Mouse (Mus musculus): ENCODE results near the gene Slc36a1. TPM values are rescaled to one million over a fixed set of nuclear protein-coding genes. Genes with fewer than 3 reads are reported as not detected.

Gene Slc36a1
- 10 to 100 TPM; 17.8 to 18.4 TPM for total RNA-seq (2021)
- long read RNA-seq, experiment 1, full-length matches to known transcripts = 2 of 7 reads
- long read RNA-seq, experiment 1, partial matches to known transcripts = 1 of 7 reads
- long read RNA-seq, experiment 1, other reads (novel, unspliced or antisense) = 4 of 7 reads
- long read RNA-seq, experiment 2, partial matches to known transcripts = 1 of 10 reads
- long read RNA-seq, experiment 2, other reads (novel, unspliced or antisense) = 9 of 10 reads

DNA sequence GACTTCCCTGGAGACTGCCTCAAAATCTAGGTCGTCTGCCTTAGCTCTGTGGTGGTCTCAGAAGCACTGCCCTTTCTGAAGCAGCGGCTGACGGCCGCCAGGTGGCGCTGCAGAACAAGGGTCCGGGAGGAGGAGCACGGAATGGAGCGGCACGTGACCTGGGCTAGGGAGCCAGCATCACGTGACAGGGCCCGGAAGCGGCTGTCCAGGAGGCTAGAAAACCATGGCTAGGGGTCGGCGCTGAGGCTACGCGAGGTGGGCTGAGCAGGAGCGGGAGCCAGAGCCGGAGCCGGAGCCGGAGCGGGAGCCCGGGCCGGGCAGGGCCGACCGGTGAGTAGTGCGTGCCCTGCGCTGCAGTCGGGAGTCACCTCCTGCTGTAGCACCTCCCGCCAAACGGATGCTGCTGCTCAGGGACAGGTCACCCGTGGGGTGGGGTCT lies at the start of gene Slc36a1:
TSS of gene Slc36a1 (plus strand) at position 192 of the 438 bp plus-strand sequence.
- peak; percentile 98 to 99 for DNase-seq (ENCODE audit: low spot score in 2 of 2)

DNA sequence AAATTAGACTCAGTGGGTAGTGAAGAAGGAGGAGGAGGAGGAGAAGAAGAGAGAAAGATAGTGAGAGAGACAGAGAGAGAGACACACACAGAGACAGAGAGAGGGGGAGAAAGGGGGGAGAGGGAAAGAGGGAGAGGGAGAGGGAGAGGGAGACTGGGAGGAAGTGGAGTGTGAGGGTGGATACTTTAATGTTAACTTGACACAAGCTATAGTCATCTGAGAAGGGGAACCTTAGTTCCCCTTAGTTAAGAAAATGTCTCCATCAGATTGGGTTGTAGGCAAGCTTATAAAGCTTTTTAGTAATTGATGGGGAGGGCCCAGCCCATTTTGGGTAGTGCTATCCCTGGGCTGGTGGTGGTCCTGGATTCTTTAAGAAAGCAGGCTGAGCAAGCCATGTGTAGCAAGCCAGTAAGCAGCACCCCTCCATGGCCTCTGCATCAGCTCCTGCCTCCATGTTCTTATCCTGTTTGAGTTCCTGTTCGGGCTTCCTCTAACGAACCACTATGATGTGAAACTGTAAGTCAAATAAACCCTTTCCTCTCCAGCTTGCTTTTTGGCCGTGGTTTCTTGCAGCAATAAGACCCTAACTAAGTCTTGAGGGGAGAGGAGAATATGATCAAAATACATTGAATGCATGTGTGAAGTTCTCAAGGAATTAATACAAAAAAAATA lies 49.6 kb upstream of the Slc36a1 start:
- DNase-seq (ENCODE audit: low spot score in 2 of 2) = no peak

DNA sequence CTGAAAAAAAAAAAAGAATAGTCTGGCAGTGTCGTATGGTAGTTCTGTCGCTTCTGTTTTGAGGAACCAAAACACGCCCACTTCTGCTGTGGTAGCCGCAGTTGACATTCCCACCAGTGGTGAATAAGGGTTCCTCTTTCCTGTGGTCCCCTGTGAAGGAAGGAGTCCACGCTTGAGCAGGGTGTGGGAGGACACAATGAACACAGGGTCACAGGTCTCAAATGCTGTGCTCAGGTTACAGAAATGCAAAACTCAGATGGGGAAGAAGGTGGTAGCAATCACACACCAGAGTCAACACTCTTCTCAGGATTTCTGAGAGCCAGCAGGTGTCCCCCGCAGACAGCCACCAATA lies 49.1 kb upstream of the Slc36a1 start:
- DNase-seq (ENCODE audit: low spot score in 2 of 2) = no peak

DNA sequence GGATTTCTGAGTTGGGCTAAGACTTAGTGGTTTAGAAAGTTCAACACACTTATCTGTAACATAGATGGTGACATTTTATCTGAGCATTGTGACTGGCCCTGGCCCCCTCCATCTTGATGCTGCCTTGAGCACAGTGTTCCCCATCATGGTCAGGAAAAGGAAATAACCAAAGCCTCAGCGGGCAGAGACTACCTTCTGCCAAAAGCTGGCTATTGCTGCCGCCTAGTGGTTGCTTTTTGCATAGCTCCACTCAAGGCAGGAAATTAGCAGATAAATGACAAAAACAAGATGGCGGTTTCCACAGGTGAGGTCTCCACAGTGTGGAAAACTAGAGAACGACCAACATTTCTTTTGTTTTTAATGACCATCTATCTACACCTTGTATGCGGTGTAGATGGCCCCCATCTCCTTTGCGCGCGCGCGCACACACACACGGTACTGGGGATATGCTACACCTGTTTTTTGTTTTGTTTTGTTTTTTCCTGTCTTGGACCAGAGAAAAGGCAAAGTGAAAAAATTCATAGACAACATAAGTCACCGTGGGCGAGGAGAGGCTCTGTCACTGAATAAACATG lies 45.3 kb upstream of the Slc36a1 start:
- DNase-seq (ENCODE audit: low spot score in 2 of 2) = peak; percentile 81 to 85

GRCm38 (mm10) chr11:55162670-55163069 lies 41.5 kb upstream of the Slc36a1 start:
- DNase-seq (ENCODE audit: low spot score in 2 of 2) = peak; percentile 50 to 54

DNA sequence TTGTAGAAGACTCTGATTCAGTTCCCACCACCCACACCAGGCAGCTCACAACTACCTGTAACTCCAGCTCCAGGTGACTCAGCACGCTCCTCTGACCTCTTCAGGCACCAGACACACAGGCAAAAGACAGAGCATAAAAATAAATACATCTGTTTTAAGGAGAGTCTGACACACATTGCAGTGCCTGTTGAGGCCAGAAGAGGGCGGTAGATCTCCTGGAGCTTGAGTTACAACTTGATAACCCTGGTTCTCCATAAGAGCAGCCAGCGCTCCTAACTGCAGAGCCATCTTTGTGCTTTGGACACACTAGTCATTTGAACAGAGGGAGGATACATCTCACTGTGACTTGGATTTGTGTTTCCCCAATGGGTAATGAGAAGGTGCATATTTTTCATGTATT lies 39.4 kb upstream of the Slc36a1 start:
- DNase-seq (ENCODE audit: low spot score in 2 of 2) = peak; percentile 25 to 38

- no peak for DNase-seq (ENCODE audit: low spot score in 2 of 2)
Measured at GRCm38 (mm10) chr11:55165748-55166147, 38.4 kb upstream of the Slc36a1 start.

GRCm38 (mm10) chr11:55168504-55168903 lies 35.6 kb upstream of the Slc36a1 start:
- no peak for DNase-seq (ENCODE audit: low spot score in 2 of 2)

- no peak for DNase-seq (ENCODE audit: low spot score in 2 of 2)
Measured at GRCm38 (mm10) chr11:55168914-55169313, 35.2 kb upstream of the Slc36a1 start.

- DNase-seq (ENCODE audit: low spot score in 2 of 2) = no peak
Measured at GRCm38 (mm10) chr11:55170501-55170900, 33.6 kb upstream of the Slc36a1 start.

- no peak for DNase-seq (ENCODE audit: low spot score in 2 of 2)
Measured at GRCm38 (mm10) chr11:55178830-55179229, 25.3 kb upstream of the Slc36a1 start.

- DNase-seq (ENCODE audit: low spot score in 2 of 2) = no peak
Measured at GRCm38 (mm10) chr11:55179856-55180255, 24.3 kb upstream of the Slc36a1 start.

GRCm38 (mm10) chr11:55183124-55183523 lies 21.0 kb upstream of the Slc36a1 start:
- DNase-seq (ENCODE audit: low spot score in 2 of 2) = no peak

DNA sequence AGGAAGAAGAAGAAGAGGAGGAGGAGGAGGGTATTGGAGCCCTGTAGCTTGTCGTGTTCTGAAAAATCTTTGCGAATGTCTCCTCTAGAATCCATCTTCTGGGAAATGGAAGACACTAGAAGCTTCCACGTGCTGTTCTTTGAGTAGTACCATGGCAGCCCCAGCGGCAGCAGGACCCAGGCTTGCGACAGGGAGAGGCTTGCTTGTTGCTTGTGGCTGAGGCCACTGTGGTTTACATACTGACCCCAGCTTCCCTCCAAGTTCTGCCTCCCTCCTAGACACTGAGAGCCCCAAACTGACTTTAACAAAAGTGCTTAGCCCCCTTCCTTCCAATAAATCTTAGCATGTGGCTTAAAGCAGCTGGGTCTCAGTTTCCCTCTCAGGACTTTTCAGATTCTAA lies 19.9 kb upstream of the Slc36a1 start:
- no peak for DNase-seq (ENCODE audit: low spot score in 2 of 2)

DNA sequence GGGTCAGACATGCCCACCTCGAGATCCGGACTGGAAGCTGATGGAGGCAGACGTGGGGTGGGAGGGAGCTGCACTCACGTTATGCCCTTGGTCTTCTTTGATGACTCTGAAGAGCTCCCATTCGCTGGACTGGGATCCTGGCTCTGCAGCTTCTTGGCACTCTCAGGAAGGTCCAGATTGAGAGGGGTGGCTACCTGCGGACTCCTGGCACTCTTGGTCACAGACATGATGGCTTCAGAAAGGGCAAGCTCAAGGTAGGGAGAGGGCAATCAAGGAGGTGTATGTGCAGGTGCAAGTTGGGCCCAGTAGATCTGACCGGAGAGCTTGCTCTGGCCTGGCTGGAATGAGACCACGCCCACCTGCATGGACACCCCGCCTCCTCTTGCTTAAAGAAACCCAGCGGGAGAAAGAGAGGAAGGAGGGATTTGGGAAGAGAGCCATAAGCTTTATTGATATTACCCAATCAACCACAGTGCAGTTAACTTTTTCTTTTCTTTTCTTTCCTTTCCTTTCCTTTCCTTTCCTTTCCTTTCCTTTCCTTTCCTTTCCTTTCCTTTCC lies 19.3 kb upstream of the Slc36a1 start, which contains the start of gene Slc36a2:
TSS of gene Slc36a2 (minus strand) at position 345 of the 559 bp plus-strand sequence.
- DNase-seq (ENCODE audit: low spot score in 2 of 2) = no peak

DNA sequence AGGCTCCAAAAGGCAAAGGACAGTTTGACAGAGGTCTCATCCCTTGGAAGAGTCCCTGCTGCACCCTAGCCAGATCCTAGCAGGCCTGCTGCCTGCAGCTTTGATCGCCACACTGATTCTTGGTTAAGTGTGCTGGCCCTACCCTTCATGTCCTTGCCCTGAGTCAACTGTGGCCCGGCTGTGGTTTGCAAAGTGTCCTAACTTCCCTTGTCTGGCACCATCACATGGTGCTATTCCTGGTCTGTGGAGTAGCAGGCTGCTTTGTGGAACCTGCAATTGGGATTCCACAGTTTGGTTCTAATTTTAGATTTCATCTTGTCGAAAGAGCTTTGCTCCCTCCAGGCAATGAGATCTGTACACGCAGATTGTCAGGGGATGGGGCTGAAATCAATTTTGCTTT lies 16.9 kb upstream of the Slc36a1 start:
- no peak for DNase-seq (ENCODE audit: low spot score in 2 of 2)

DNA sequence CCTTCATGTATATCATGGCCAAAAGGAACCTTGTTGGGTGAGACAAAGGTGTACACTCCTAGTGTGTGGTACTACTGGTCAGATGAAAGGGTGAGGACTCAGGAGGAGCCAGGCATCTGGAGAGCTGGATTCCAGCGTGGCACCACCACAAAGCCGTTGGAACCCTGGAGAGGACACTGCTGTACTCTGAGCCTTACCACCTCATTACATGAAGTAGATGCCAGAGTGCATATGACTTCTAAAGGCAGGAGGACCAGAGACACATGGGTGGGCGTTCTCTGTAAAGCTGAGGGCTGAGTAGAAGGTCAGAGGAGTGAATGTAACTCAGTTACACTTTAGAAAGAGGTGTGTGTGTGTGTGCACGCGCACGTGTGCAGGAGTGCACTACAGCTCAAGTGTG lies 16.4 kb upstream of the Slc36a1 start:
- no peak for DNase-seq (ENCODE audit: low spot score in 2 of 2)

GRCm38 (mm10) chr11:55190216-55190615 lies 13.9 kb upstream of the Slc36a1 start:
- no peak for DNase-seq (ENCODE audit: low spot score in 2 of 2)

GRCm38 (mm10) chr11:55197086-55197485 lies 7.1 kb upstream of the Slc36a1 start:
- no peak for DNase-seq (ENCODE audit: low spot score in 2 of 2)

GRCm38 (mm10) chr11:55197740-55198510 lies 6.2 kb upstream of the Slc36a1 start:
- no peak for DNase-seq (ENCODE audit: low spot score in 2 of 2)

- peak; percentile 18 to 40 for DNase-seq (ENCODE audit: low spot score in 2 of 2)
Measured at GRCm38 (mm10) chr11:55204602-55205001, 452 bp downstream of the Slc36a1 start.
